Mouse (Mus musculus) mature B cell (primary cell): ENCODE data around the gene Rph3al.

Source experiments
- in situ Hi-C: fragments of 300-500 bp; cut with MboI; formaldehyde crosslinking; loops from 2 replicates; pipeline ENCODE4 v1.14.3; 2019

Gene Rph3al

GRCm38 (mm10) chr11:75813085-75813484, 125.1 kb downstream of the Rph3al start:
- in situ Hi-C loops: no loop called here

- in situ Hi-C loops: no loop called here
Observed at GRCm38 (mm10) chr11:75811900-75812299, 126.3 kb downstream of the Rph3al start.

GRCm38 (mm10) chr11:75810526-75810925, 127.7 kb downstream of the Rph3al start:
- in situ Hi-C loops: no loop called here

- in situ Hi-C loops: no loop called here
Observed at GRCm38 (mm10) chr11:75807486-75807885, 130.7 kb downstream of the Rph3al start.

DNA sequence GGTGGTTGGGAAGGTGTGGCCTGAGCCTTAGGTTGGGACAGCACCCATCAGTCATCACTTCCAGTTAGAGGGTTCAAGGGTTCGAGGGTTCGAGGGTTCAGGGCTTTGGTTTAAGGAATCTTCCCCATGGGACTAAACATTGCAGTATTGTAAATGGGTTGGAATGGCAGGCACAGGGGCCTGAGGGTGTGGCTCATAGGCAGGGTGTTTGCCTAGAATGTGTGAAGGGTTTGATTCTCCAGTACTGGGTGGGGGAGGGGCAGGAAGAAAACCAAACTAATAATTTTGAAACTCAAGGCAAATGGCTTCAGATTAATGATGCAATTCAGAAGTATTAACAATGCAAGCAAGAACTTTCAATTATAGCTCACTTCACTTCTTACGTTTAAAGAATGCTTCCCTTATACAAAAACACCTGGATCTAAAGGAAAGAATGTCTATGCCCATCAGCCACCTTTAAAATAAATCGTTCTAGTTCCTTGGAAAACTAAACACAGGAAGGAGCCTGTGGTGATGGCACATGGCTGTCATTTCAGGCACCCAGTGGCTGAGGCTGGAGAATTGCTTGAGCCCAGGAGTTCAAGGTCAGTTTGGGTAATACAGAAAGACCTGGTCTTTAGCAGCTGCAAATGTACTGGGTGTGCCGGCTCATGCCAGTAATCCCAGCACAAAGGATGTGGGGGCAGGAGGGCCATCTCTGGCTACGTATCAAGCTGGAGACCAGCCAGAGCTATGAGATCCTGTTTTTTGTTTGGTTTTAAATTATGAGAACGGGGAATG, 136.3 kb downstream of the Rph3al start:
- in situ Hi-C loops: no loop called here

DNA sequence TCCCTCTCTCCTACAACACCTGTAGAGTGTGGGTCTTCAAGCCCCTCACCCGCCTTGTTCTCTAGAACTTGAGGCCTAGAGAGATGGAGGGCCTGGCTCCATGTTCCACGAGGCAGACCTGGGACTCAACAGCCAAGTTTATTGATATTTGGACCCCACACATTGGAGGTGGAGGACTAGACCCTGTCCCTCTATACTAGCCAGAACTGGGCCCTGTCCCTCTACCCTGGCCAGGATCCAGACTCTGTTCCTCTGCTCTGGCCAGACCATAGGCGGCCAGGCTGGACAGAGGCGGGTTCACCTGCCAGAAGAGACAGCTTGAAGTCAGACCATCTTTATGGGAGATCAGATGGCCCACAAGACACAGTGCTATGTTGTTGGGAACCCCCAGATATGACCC, 136.9 kb downstream of the Rph3al start:
- in situ Hi-C loops: no loop called here

- in situ Hi-C loops: no loop called here
Observed at GRCm38 (mm10) chr11:75796536-75797246, 141.5 kb downstream of the Rph3al start.

- in situ Hi-C loops: no loop called here
Observed at GRCm38 (mm10) chr11:75796029-75796445, 142.2 kb downstream of the Rph3al start, which contains the start of gene Doc2b. TSS of gene Doc2b (minus strand) at chr11:75796049.

DNA sequence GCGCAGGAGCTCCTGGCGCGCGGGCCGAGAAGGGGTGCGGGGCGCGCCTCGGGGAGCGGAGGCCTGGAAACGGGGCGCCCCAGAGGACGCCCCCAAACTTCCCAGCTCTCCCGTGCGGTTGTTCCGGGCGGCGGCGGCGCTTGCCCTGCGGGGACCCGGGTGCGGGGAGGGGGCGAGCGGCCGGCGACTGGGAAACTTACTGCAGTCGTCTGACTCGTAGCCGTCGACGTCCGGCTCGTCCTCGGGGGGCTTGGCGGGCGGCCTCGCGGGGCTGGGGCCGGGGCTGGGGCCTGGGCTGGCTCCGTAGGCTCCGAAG, 142.9 kb downstream of the Rph3al start:
- in situ Hi-C loops: no loop called here

DNA sequence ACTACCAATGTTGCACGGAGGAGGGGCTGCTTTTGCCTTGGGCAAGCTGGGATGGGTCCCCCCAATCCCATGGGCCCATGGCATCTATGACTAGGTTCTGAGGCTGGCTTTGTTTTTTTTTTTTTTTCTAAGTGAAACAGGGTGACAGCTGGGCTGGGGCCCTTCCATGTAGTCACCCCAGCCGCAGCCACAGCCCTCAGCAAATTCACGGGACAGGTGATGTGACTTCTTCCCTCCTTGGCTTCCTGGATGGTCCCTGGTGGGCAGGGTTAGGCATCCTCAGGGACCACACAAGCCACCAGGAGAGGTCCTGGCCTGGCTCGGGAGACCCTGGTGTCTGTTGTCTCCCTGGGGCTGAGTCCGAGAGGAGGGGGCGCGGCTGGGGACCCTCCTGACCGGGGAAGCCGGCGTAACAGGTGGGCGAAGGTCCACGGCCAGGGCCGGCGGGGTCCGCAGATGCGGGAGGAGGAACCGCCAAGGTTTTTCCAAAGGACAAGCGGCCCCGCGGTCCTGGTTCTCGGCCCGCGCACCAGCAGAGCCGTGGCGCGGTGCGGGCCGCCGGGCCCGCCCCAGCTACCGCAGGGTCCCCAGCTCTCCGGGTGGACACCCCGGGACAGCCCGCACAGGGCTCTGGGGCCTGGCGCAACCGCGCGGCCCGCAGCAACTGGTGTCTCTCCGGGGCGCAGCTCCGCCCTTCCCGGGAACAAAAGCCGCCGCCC, 143.5 kb downstream of the Rph3al start:
- in situ Hi-C loops: no loop called here

DNA sequence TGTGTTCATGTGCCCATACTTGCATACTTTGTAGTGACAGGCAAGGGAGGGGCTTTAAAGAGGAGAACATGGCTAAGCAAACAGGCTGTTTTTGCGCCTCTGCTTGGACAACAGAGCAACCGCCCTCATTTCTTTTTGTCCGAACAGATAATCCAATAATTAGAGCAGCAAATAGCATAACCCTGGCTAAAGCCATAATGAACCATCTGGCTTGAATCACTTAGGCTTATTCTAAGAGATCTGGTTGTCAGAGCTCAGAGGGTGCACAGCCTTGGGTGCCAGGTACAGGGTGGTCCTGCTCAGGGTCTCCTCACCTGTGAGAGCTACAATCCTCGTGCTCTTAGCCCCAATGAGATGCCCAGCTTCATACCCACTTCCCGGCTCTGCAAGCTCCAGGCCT, 144.9 kb downstream of the Rph3al start:
- in situ Hi-C loops: no loop called here

- in situ Hi-C loops: no loop called here
Observed at GRCm38 (mm10) chr11:75792535-75792934, 145.7 kb downstream of the Rph3al start.

DNA sequence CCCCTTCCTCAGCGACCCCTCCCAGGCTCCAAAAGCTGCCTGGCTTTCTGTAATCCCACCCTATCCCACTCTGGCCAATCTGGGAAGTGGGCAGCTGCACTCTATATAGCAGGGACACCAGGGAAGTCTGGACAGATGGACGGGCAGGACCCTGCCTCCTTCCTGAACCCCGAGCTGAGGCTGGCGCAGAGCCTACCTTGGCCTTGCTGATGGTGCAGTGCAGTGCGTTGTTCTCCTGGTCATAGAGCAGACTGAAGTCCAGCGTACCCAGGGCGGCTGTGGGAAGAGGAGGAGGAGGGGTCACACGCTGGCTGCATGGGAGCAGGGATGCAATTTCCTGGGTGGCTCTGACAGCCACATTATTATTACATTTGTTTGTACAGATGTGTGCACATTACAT, 152.3 kb downstream of the Rph3al start:
- in situ Hi-C loops: no loop called here

- in situ Hi-C loops: no loop called here
Observed at GRCm38 (mm10) chr11:75783799-75784198, 154.4 kb downstream of the Rph3al start.

DNA sequence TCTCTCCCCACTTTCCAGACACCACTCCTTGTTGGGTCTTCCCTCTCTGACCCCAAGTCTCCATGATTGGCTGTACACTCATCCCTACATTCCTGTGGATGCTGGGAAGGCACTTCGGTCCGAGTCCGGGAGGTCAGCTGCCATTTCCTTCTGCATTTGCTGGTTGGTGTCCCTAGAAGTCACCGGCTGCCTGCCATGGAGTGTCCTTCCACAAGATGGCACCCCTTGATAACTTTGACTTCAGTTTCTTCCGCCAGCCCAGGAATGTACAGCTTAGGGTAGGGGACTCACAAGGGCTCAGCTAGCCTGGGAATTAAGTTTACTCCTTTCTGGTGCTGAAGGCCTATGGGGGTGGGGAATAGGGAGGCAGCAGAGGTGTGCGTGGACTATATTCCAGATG, 156.3 kb downstream of the Rph3al start:
- in situ Hi-C loops: no loop called here
